Mouse (Mus musculus): ENCODE results near the gene Wscd1.

Wscd1 gene

DNA sequence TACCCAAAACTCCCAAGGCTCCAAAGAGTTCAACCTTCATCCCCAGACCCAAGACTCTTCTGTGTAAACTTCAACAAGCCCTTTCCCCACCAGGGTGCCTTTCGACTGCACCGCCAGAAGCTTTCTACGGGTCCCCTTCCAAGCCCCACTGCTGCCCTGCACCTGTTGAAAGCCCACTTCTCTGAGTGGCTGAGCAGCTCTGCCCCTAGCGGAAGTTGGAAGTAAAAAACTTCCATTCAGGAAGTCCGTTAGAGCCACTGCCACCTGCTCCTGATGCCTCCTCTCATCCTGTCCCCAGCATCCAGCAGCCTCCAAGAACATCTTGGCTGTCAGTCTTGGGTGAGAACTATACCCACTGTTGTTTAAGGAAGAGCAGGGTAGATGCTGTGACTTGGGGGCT, at the start of gene Wscd1:
Wscd1 (plus strand) TSS at position 250 of the 400 bp plus-strand sequence.
- no peak for DNase-seq (ENCODE audit: low read depth in 1 of 2, low spot score in 2 of 2)

DNA sequence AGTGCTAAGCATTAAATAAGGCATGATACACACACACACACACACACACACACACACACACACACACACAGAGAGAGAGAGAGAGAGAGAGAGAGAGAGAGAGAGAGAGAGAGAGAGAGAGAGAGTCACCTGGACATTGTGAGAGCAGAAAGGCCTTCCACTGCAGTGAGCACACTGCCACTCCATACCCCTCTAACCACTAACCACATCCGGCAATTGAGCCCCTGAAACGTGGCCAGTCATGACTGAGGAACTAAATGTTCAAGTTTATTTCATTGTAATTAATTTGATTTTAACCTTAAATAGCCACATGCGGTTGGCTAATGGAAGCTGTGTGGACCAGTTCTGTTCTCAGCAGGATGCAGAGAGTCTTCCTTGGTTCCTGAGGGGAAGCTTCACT, 21.7 kb upstream of the Wscd1 start:
- DNase-seq (ENCODE audit: low read depth in 1 of 2, low spot score in 2 of 2): no peak

DNA sequence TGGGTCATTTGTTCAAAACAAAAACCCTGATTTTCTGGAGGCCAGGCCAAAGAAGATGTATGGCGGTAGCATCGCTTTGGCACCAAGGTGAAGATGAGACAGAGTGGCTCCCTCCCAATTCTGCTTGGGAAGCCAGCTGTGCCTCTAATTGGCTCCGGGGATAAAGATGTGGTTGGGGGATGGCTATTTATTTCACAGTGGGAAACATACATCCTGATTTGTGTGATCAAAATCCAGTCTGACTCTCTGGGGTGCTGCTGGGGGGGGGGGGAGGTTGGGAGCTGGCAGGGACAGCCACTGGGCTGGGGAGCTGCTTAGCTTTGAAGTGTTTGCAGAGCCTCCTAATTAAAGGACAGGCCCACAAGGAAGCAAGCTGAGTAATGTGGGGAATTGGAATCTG, 20.4 kb upstream of the Wscd1 start:
- DNase-seq (ENCODE audit: low read depth in 1 of 2, low spot score in 2 of 2): no peak

DNA sequence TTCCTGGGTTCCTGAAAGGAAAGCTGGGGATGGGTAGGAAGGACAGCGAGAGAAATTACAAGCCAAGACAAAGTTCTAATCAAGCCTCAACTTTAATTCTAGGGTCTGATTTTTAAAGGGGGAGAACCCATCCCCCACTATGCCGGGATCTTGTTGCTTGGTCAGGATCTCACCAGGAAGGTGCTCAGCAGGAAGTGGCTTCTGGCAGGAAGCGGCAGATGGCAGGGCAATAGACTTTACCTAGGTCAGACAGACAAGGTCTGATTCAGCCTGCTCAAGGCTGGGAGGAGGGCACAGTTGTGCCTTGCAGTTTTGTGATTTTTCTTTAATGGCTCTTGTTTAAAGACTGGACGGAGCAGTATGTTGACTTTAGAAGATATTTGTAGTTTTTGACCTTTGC, 15.9 kb upstream of the Wscd1 start:
- DNase-seq (ENCODE audit: low read depth in 1 of 2, low spot score in 2 of 2): no peak

DNA sequence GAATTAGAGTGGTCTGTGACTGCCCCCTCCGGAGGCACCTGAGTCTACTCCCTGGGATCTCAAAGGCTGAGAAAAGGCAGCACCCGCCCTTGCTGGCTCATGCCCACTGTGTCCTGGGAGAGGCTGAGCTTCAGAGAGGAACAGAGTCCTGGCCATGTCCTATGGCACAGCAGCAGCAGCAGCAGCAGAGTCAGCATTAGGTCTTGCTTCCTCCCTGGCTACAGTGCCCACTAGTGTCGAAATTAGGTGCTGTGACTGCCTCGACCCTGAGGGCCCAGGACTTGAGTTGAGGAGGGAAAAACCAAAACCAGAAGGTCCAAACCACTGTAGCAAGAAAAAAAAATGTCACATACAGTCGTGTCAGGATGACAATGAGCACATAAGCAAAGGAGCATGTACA, 12.6 kb upstream of the Wscd1 start:
- no peak for DNase-seq (ENCODE audit: low read depth in 1 of 2, low spot score in 2 of 2)

DNA sequence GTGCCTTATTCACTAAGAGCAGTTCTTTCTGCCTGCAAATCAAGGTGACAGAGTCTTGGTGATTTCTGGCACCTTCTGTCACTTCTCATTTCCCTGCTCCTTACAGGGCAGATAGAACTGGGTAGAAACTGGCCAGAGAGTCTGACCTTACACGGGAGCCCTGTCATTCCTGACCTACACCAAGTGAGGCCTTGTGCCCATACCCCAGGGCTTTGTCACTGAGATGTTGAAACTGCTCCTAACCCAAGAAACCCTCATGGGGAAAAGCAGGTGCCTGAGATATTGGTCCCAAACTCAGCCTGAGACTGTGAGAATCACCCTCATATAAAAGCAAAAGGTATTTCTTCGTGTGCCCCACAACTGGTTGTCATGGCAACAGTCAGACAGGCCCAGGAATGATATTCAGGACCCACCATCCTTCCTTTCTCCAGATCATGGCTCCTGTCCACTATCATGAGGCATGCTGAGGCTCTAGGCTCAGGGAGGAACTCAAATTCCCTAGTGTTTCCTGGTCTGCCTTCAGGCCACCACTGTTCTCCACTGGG, 11.1 kb upstream of the Wscd1 start:
- no peak for DNase-seq (ENCODE audit: low read depth in 1 of 2, low spot score in 2 of 2)

DNA sequence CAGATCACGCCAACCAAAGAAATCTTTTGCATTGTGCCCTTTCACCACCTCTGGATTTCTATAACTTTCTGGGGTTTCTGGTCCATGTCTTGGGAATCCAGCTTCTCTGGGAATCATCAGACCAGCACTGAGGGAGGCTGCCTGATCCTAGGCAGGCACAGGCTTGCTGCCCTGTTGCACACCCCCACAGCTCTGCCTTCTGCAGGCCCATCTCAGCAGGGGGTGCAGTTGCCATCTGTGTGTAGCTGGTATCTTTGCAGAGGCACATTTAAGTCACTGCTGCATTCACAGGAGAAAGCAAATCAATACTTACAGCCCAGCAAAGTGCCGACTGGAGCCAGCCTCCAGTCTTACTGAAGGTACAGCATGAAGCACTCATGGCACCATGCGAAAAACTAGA, 3.8 kb upstream of the Wscd1 start:
- no peak for DNase-seq (ENCODE audit: low read depth in 1 of 2, low spot score in 2 of 2)

DNA sequence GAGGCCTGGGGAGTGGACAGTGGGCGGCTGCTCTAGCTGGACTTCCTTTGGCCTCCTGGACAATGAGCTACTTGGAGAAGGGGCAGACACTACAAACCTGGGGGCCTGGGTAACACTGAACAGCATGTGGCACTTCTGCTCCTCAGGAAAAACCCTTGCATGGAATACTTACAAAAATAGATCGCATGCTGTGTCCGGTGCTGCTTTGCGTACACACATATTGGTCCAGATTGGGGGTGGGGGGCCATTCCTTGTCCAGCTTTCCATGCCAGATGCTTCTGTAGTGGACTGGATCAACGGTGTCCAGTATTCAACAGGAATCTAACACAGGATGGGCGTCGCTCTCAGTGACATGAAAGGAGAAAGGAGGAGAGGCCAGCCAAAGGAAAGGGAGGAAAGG, 2.0 kb upstream of the Wscd1 start:
- no peak for DNase-seq (ENCODE audit: low read depth in 1 of 2, low spot score in 2 of 2)

DNA sequence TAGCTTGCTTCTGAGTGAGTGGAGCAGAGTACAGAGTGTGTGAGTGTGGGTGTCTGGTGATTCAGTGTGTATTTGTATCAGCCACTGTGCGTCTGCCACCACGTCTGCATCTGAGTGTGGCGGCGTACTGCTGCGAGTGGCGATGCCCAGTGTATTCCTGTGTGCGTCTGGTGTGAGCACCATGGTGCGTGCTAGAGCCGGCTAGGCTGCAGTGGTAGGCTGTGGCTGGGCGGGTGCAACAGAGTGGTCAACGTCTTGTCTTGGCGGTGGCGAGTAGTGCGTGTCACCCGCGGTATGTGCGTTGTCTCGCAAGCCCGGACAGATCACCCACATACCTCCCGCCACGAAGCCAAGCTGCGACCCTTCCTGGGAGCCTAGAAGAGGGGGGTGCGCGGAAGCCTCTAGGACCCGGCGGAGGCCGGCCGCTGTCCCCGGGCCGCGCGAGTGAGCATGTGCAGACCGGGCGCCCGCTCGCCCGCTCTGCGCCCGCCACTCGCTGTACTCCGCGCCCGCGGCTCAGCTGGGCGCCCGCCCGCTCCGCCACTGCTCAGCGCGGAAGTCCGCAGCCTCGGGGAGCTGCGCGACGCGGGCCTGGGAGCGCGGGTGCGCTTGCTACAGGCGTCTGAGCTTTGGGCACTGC, 934 bp downstream of the Wscd1 start:
- no peak for DNase-seq (ENCODE audit: low read depth in 1 of 2, low spot score in 2 of 2)

DNA sequence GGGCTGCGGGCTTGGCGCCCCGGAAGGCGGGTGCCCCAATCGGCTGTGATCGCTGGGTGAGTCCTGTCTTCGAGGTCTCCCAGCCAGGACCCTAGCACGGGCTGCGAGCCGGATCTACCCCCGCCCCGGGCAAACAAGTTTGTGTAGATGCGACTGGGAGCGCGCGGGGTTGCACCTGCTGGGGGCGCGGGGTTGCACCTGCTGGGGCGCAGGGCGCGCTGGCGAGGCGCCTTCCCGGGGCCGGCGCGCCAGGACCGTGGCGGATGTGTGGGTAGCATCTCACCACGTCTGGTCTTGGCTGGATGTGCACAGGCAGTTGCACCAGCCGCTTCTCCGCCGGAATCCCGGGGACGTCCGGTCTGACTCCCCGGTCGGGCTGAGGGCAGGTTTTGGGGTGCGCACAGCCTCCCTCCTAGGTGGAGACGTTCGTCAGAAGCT, 1.5 kb downstream of the Wscd1 start:
- DNase-seq (ENCODE audit: low read depth in 1 of 2, low spot score in 2 of 2): no peak

DNA sequence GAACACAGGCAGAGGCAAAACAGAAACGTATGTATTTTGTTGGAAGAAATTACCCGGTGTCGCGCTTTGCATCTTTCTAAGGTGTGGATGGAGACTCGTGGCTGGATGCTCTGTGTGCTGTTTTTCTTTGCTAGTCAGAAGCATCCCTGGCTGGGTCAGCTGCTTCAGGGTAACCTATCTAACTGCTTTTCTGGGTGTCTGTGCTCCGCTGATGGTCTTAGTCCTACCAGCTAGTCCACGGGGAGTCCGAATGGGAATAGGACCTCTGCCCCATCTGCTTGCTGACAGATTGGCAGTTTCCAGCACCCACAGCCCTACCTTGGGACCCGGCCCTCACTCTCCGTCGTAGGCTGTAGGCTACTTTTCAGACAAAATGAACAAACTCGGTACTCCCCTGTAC, 2.0 kb downstream of the Wscd1 start:
- DNase-seq (ENCODE audit: low read depth in 1 of 2, low spot score in 2 of 2): no peak

DNA sequence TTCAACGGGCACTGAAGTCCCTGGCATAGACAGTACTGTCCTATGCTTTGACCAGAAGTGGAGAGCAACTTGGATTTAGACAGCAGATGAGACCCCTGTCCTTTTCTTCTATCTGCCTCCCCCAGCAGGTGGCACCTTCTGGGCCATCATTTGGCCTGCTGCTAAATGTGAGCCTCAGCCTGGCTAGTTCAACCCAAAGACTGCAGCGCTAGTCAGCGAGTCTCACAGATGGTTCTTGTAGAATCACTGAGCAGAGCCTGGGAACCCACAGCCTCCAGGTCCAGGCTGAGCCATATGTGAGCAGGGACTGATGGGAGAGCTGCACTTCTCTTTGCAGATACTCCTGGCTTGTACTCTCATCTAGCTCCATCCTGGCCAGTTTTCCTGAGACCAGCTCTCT, 2.9 kb downstream of the Wscd1 start:
- DNase-seq (ENCODE audit: low read depth in 1 of 2, low spot score in 2 of 2): no peak

DNA sequence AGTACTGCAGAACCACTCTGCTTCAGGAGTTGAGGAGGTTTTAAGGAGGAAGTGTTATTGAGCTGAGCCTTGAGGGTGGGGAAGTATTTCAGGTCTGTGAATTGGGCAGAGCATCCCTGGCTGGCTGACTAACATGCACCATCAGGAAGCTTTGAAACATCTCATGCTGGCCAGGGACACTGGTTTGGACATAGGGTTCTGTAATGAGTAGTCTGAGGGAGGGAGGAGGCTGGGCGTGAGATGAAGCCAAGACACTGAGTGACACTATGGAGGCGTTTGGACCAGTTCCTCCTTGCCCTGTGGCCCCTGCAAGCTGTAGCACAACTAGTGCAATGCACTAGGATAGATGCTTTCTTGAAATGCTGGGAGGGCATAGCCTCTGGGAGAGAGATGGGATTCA, 5.4 kb downstream of the Wscd1 start:
- DNase-seq (ENCODE audit: low read depth in 1 of 2, low spot score in 2 of 2): no peak

DNA sequence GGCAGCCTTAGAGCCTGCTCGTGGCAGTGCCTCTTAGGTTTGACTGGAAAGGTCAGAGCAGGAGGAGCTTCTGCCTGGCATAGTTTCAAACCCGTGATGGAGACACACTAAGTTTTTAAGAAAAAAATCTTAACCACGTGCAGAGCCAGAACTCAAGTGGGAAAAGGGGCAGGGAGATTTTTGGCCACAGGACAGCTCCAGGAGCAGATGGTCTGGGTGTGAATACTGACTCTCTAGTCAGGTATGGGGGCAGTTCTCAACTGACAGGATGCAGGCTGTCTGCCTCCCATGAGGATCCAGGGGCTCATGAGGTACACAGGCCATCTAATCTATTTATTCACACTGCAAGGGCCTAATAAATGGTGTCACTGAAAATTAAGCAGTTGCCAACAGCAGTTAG, 6.6 kb downstream of the Wscd1 start:
- no peak for DNase-seq (ENCODE audit: low read depth in 1 of 2, low spot score in 2 of 2)

DNA sequence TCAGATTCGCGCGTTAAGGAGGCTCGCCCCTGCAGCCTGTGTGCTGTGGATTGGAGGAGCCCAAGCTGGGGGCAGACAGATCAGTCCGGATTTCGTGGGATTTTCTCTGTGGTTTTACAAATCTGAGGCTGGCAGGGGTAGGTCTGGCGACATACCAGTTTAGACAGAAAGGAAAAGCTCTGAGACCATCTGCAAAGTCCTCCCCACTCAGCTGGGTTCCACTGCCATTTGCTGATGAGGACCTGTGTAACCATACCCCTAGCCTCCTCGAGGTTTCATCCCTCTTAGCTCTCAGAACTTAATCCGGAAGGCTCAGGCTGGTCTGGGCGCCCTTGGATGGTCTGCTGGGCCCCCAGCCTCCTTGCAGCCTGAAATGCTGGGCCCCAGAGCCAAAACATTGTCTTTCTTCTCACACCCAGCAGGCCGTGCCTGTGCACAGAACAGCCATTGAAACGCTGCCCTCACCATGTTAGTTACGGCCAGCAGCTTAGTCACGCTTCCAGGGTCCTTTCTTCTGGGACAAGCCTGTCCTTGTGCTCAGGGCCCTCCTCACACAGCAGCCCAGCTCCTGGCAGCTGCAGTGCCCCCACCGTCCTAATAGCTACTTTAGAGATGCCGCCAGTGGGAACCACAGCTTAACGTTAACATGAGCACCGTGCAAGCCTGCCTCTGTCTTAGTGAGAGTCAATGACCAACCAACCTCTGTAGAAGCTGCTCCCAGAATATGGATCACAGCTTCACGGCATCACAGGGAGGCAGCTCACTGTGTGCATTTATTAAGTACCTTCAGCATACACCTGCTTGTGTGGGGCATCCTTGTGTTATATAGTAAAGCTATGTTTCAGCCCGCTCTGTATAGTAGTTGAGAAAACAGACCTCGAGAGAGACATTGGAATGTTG, 8.7 kb downstream of the Wscd1 start:
- no peak for DNase-seq (ENCODE audit: low read depth in 1 of 2, low spot score in 2 of 2)

DNA sequence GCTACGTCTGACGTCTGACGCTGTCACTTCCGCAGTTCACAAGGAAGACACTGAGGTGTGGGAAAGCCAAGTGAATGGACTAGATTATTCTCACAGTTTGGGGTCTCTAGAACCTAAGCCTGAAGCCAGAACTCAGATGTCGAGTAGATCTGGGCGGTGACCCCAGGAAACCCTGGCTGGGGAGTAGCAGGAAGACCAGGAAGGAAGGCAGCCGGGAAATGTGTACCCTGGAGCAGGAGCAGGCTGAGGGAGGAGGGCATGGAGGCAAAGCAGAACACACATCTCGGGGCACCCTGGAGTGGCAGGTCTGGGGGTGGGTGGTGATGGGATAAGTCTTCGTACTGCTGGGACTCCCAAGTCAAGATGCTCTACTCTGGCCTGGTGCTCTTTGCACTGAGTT, 11.3 kb downstream of the Wscd1 start:
- no peak for DNase-seq (ENCODE audit: low read depth in 1 of 2, low spot score in 2 of 2)

DNA sequence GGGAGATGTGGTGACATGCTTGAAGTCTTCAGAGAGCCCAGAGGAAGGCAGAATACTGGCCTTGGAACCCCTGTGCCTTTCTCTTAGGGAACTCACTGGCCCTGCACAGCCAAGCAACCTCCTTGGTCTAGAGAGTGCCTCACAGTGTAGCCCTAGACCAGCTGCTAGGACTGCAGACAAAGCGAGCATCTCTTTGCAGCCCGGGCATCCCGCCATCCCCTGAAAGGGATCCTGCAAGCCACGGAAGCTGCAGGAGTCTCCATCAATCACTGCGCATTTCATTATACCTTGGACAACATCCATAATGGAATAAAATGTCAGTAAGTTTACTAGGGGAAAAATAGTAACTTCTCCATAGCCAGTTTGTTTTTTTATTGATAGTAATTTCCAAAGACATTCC, 13.4 kb downstream of the Wscd1 start:
- no peak for DNase-seq (ENCODE audit: low read depth in 1 of 2, low spot score in 2 of 2)

DNA sequence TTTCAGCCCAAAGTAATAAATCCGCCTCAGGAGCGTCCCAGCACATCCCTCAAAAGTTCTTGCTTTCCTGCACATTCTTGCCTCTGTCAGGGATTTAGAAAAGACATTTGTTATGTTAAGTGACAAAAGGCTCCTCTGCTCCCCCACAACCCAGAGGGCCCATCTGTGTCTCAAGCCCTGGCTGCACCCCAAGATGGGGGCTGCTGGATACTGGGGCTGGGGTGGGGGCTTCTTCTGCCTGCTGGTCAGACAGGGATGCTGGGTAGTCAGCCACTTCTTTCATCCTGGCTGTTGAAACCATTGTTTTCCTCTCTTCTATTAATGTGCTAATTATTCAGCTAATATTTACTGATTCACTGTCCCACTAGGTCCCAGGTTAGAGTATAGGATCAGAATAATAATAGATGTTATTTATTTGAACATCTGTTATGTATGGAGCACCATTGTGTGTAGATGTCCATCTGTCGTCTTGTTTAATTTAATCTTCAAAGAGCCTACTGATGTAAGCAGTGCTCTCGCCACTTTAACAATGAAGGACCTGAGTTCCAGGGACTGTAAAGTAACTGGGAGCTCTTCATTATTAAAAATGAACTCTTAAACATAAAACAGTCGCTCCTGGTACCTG, 14.0 kb downstream of the Wscd1 start:
- no peak for DNase-seq (ENCODE audit: low read depth in 1 of 2, low spot score in 2 of 2)

DNA sequence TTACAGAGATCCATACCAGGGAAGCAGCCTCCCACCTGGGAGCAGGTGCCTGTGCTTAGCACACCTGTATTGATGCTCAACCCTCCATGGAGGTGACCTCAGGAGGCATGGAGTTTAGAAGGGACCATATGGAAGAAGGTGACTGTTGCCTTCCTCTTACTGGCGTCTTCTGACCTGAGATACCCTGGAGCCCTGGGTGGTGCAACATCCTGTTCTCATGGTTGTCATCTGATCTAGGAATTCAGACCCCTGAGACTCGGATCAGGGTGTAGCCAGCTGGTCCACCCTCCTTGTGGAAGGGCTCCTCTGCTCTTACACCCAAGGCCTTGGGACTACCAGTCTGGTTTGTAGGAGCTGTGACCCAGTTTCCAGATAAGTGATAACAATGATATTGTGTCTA, 15.0 kb downstream of the Wscd1 start:
- no peak for DNase-seq (ENCODE audit: low read depth in 1 of 2, low spot score in 2 of 2)

DNA sequence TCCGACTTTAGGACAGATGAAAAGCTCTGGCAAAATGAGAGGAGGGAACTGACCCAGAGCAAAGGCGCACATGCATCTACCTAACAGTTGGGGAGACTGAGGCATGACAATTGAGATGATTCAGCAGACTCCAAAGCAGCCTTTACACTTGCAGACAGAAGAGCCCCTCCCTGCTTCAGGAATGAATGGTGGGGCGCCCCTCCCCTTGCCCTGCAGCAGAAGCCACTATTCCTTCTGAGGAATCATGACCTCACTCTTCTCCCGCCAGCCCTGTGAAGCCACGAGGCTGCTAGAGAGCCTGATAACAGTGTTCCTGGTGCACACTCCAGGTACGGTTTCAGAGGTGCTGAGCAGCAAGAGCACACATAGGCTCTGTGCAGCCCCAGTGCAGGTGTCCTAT, 15.6 kb downstream of the Wscd1 start:
- DNase-seq (ENCODE audit: low read depth in 1 of 2, low spot score in 2 of 2): no peak

DNA sequence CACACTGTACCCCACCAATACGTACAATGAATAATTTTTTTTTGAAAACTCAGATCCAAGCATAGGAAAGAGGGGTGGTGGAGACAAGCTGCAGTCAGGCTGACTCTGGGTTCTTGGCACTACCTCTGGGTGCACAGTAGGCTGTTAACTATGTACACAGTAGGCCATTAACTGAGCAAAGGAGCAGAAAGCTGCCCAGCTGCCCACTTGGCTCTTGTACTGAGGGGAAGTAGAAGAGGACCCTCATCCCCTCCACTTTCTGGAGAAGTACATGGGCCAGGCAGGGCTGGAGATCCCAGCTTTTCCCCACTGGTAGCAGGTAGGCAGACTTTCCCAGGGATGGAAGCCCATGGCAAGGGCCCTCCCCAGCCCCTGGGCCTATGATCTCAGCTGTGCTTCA, 16.7 kb downstream of the Wscd1 start:
- no peak for DNase-seq (ENCODE audit: low read depth in 1 of 2, low spot score in 2 of 2)

DNA sequence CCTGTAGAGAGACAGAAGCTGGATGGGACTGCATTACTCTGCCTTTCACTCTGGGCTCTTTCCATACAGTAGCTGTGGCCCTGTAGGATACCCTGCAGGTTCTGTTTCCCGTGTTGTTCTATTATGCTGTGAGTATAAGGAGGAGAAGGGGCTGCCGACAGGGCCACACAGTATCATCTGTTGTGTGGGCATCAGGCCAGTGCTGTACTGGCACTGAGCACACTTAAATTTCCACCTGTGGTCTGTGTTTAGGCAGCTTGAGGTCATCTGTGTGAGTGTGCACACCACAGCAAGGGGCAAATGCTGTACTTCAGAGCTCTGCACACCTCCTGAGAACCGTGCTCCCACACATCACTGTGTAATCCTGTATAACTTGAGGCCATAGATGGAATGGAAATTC, 18.0 kb downstream of the Wscd1 start:
- no peak for DNase-seq (ENCODE audit: low read depth in 1 of 2, low spot score in 2 of 2)

All from monocyte, adult 2 months (primary cell).